Mouse (Mus musculus) E14TG2a.4 (cell line): ENCODE data around the gene Hexim2.

ENCODE experiments used
- H3K27me3 ChIP-seq: 2 replicates; pipeline ENCODE4 v1.6.1; 2014; ENCODE audit warnings: low read length, control low read depth; ENCODE audit not compliant: insufficient read depth
- H3K36me3 ChIP-seq: 2 replicates; pipeline ENCODE4 v1.6.1; 2014; ENCODE audit warnings: low read length, control low read depth; ENCODE audit not compliant: insufficient read depth
- H3K4me1 ChIP-seq: replicated peaks from 2 replicates; pipeline ENCODE4 v1.6.1; 2014; ENCODE audit warnings: low read depth, low read length, control low read depth
- H3K4me3 ChIP-seq: replicated peaks from 2 replicates; pipeline ENCODE4 v1.5.1; 2014; ENCODE audit warnings: mild to moderate bottlenecking, low read length
- H3K9me3 ChIP-seq: 2 replicates; pipeline ENCODE4 v1.6.1; 2014; ENCODE audit warnings: low read length, control low read depth
- CTCF ChIP-seq: conservative IDR thresholded peaks from 2 replicates; pipeline ENCODE4 v1.5.1; 2014; ENCODE audit warnings: low read length
- NANOG ChIP-seq: IDR thresholded peaks from 2 replicates; pipeline ENCODE4 v1.6.1; 2014; ENCODE audit warnings: borderline replicate concordance, low read length, mixed read lengths
- POU5F1 ChIP-seq: IDR thresholded peaks from 2 replicates; pipeline ENCODE4 v1.6.1; 2014; ENCODE audit warnings: low read length, borderline replicate concordance

Hexim2 gene

GRCm38 (mm10) chr11:103177815-103178485, 45.7 kb downstream of the Hexim2 start:
- H3K9me3 ChIP-seq, result no peaks in the 10 kb centered on the region
- H3K36me3 ChIP-seq, result no peaks in the 10 kb centered on the region
- no peak for TF ChIP-seq POU5F1
- TF ChIP-seq NANOG, result no peak
- no peak for TF ChIP-seq CTCF
- H3K4me1 ChIP-seq, result peaks cover 65% of the 10 kb centered on the region
- H3K4me3 ChIP-seq, result no peak overlapping the region
- H3K27me3 ChIP-seq, result peaks cover 19% of the 10 kb centered on the region

GRCm38 (mm10) chr11:103178748-103179147, 46.5 kb downstream of the Hexim2 start:
- Histone ChIP-seq H3K9me3 (no peaks in the 10 kb centered on the region), H3K4me3 (no peak overlapping the region), H3K27me3 (peaks cover 11% of the 10 kb centered on the region), H3K4me1 (peaks cover 57% of the 10 kb centered on the region), H3K36me3 (no peaks in the 10 kb centered on the region)
- no peak for TF ChIP-seq CTCF
- no peak for TF ChIP-seq POU5F1

DNA sequence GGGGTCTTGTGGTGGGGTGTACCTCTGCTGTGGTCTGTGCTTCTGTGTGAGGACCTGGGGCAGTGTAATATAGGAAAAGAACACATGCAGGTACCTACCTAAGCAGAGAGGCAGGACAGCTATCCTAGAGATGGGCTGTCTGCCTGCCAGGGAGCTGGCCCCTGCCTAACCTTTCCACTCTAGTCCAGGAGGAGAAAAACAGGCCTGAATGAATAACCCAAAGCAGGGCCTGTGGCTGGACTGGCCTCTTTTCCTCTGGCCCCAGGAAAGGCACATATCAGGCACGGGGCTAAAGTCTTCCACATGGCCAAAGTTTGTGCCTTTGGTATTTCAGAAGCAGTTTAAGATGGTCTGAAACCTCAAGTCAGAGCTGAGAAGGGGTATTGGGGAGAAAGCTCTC, 48.2 kb downstream of the Hexim2 start:
- TF ChIP-seq CTCF, result no peak
- no peak for TF ChIP-seq POU5F1
- no peak for TF ChIP-seq NANOG
- Histone ChIP-seq H3K9me3 (no peaks in the 10 kb centered on the region), H3K36me3 (no peaks in the 10 kb centered on the region), H3K4me3 (no peak overlapping the region), H3K27me3 (peaks cover 9% of the 10 kb centered on the region), H3K4me1 (peaks cover 40% of the 10 kb centered on the region)

GRCm38 (mm10) chr11:103181349-103181748, 49.1 kb downstream of the Hexim2 start:
- Histone ChIP-seq H3K9me3 (no peaks in the 10 kb centered on the region), H3K4me1 (peaks cover 31% of the 10 kb centered on the region)
- TF ChIP-seq POU5F1 (no peak), CTCF (no peak), NANOG (no peak)

DNA sequence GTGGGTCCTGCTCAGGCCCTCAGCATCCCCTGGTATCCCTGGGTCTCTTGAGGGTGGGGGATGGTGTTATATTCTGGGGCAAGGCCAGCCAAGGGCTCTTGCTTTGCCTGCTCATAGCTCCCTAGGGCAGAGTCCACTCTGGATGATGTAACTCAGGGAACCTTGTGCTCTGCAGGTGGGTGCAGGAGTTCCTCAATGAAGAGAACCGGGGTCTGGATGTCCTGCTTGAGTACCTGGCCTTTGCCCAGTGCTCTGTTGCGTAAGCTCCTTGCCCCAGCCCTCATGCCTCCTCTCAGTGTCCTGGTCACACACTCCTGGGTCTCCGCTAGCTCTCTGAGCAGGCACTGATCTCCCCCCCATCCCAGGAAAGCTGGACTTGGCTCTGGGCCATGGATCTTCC, 49.7 kb downstream of the Hexim2 start:
- peaks cover 26% of the 10 kb centered on the region for H3K4me1 ChIP-seq
- H3K4me3 ChIP-seq, result no peak overlapping the region
- peaks cover 9% of the 10 kb centered on the region for H3K27me3 ChIP-seq
- TF ChIP-seq CTCF (no peak), POU5F1 (no peak), NANOG (no peak)
- no peaks in the 10 kb centered on the region for H3K36me3 ChIP-seq
- H3K9me3 ChIP-seq, result no peaks in the 10 kb centered on the region

More at GRCm38 (mm10) chr11:103181349-103181748, 49.1 kb downstream of the Hexim2 start:
- no peaks in the 10 kb centered on the region for H3K36me3 ChIP-seq
- peaks cover 9% of the 10 kb centered on the region for H3K27me3 ChIP-seq
- H3K4me3 ChIP-seq, result no peak overlapping the region

DNA sequence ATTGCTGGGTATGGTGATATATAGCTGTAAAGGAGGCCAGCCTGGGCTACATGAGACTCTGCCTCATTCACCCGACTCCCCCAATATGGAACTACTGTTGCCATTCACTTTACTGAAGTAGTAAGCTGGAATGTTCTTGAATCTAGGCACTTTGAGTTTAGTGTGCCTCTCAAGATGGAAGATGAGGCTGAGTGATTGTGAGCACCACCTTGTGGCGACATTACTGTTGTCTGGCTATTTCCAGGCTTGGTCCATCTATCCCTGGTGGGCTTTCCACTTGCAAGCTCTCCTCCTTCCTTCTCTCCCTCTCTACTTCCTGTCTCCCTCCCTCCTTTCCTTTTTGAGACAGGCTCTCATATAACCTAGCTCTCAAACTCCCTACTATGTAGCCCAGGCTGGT, 52.7 kb downstream of the Hexim2 start:
- H3K4me1 ChIP-seq, result peaks cover 9% of the 10 kb centered on the region; the same call in 1 of the 2 replicates
- TF ChIP-seq NANOG, result no peak
- TF ChIP-seq POU5F1, result no peak
- peak; percentile 26 for TF ChIP-seq CTCF
- no peaks in the 10 kb centered on the region for H3K36me3 ChIP-seq
- H3K27me3 ChIP-seq, result peaks cover 13% of the 10 kb centered on the region
- H3K4me3 ChIP-seq, result no peak overlapping the region
- H3K9me3 ChIP-seq, result no peaks in the 10 kb centered on the region
